Mouse (Mus musculus) megakaryocyte progenitor cell, adult 5-6 weeks (primary cell): ENCODE data around the gene Fbxw11. TPM values are rescaled to one million over a fixed set of nuclear protein-coding genes. Genes with fewer than 3 reads are reported as not detected.

ENCODE experiments used
- total RNA-seq, 2 experiments: library from RNA; stranded (forward) in 1 of 2; stranded (reverse) in 1 of 2; fragments of 157-497, 149-512 nt in 1 of 2; fragments of 200-1000 nt in 1 of 2; gene quantifications; 2 replicates each; pipeline versions ENCODE4 v1.2.3 to v1.2.4; 2015 to 2017

Fbxw11 gene
- total RNA-seq, 2 experiments from 2014 or later = 35.5 to 62.3 TPM

Other genes with a start within 250 kb of the Fbxw11 start
- 6.5 and 9.7 TPM in 2 replicates for gene Ubtd2, start 187.4 kb upstream of the Fbxw11 start, total RNA-seq (2015)
- 2.6 and 4.0 TPM in 2 replicates for gene Ubtd2, start 187.4 kb upstream of the Fbxw11 start, total RNA-seq (2017)
- gene Efcab9, start 110.6 kb upstream of the Fbxw11 start, total RNA-seq (2015) = 1.7 TPM in 1 of 2 replicates, not detected in the other
- 0.50 and 1.2 TPM in 2 replicates for gene Efcab9, start 110.6 kb upstream of the Fbxw11 start, total RNA-seq (2017)
- 12.8 and 15.8 TPM in 2 replicates for gene Stk10, start 109.4 kb upstream of the Fbxw11 start, total RNA-seq (2015)
- 15.7 and 16.8 TPM in 2 replicates for gene Stk10, start 109.4 kb upstream of the Fbxw11 start, total RNA-seq (2017)
- gene Smim23, start 181.9 kb downstream of the Fbxw11 start, total RNA-seq (2015) = not detected in 2 replicates
- gene Smim23, start 181.9 kb downstream of the Fbxw11 start, total RNA-seq (2017) = not detected in 2 replicates